Mouse (Mus musculus): Measurements from ENCODE around the gene Sppl2b. TPM values are rescaled to one million over a fixed set of nuclear protein-coding genes. Genes with fewer than 3 reads are reported as not detected.

Gene Sppl2b
- polyA plus RNA-seq, 1 experiment from 2014 or later = 27.7 TPM

GRCm38 (mm10) chr10:80917336-80917778 lies 62.3 kb downstream of the Sppl2b start:
- peak; percentile 34 for DNase-seq (ENCODE audit: low spot score)

GRCm38 (mm10) chr10:80917779-80918434 lies 62.8 kb downstream of the Sppl2b start, which contains the start of gene Lmnb2:
Gene Lmnb2 (minus strand): TSS chr10:80918245.
- DNase-seq (ENCODE audit: low spot score) = peak; percentile 74

MicroRNA genes within 50 kb of the gene (microRNA counts, 519-probe panel; counts per million panel counts)
- microRNA mmu-miR-1982 = 473 counts per million, percentile 71 among the panel's probes with 10 or more counts

Small RNA genes within 50 kb of the gene (microRNA-seq; reads per million reads assigned to microRNA genes)
- gene Mir1982 (ENCODE audit: borderline number of aligned reads) = 5.0 reads per million, percentile 5 among the genes with 10 or more reads in this experiment

Other genes with a start within 250 kb of the Sppl2b start
- 2.8 and 4.2 TPM in 2 replicates for gene Gm49322, start 249.3 kb upstream of the Sppl2b start, polyA plus RNA-seq (2015; fragmentation: Nextera tagmentation; extraction: Ambion mirVana)
- 153 and 160 TPM in 2 replicates for gene Csnk1g2, start 232.4 kb upstream of the Sppl2b start, polyA plus RNA-seq (2015; fragmentation: Nextera tagmentation; extraction: Ambion mirVana)
- 31.6 and 31.9 TPM in 2 replicates for gene Btbd2, start 198.2 kb upstream of the Sppl2b start, polyA plus RNA-seq (2015; fragmentation: Nextera tagmentation; extraction: Ambion mirVana)
- gene Mknk2, start 177.2 kb upstream of the Sppl2b start, polyA plus RNA-seq (2015; fragmentation: Nextera tagmentation; extraction: Ambion mirVana) = 119 and 125 TPM in 2 replicates
- 107 and 114 TPM in 2 replicates for gene Mob3a, start 153.3 kb upstream of the Sppl2b start, polyA plus RNA-seq (2015; fragmentation: Nextera tagmentation; extraction: Ambion mirVana)
- gene Izumo4, start 153.1 kb upstream of the Sppl2b start, polyA plus RNA-seq (2015; fragmentation: Nextera tagmentation; extraction: Ambion mirVana) = 17.8 and 20.1 TPM in 2 replicates
- gene Ap3d1, start 113.0 kb upstream of the Sppl2b start, polyA plus RNA-seq (2015; fragmentation: Nextera tagmentation; extraction: Ambion mirVana) = 48.0 and 54.8 TPM in 2 replicates
- gene Dot1l, start 100.1 kb upstream of the Sppl2b start, polyA plus RNA-seq (2015; fragmentation: Nextera tagmentation; extraction: Ambion mirVana) = 10.5 and 15.0 TPM in 2 replicates
- gene Sf3a2, start 57.1 kb upstream of the Sppl2b start, polyA plus RNA-seq (2015; fragmentation: Nextera tagmentation; extraction: Ambion mirVana) = 62.7 and 80.3 TPM in 2 replicates
- gene Plekhj1, start 56.6 kb upstream of the Sppl2b start, polyA plus RNA-seq (2015; fragmentation: Nextera tagmentation; extraction: Ambion mirVana) = 137 and 140 TPM in 2 replicates
- 0.08 TPM in 2 replicates for gene Amh, start 50.0 kb upstream of the Sppl2b start, polyA plus RNA-seq (2015; fragmentation: Nextera tagmentation; extraction: Ambion mirVana)
- gene Jsrp1, start 41.8 kb upstream of the Sppl2b start, polyA plus RNA-seq (2015; fragmentation: Nextera tagmentation; extraction: Ambion mirVana) = 0.15 and 0.29 TPM in 2 replicates
- gene Oaz1, start 28.6 kb upstream of the Sppl2b start, polyA plus RNA-seq (2015; fragmentation: Nextera tagmentation; extraction: Ambion mirVana) = 2,037 and 2,048 TPM in 2 replicates
- gene Lingo3, start 11.2 kb upstream of the Sppl2b start, polyA plus RNA-seq (2015; fragmentation: Nextera tagmentation; extraction: Ambion mirVana) = 0.06 and 0.18 TPM in 2 replicates
- 338 and 340 TPM in 2 replicates for gene Lsm7, start 66 bp upstream of the Sppl2b start, polyA plus RNA-seq (2015; fragmentation: Nextera tagmentation; extraction: Ambion mirVana)
- 0.08 and 0.09 TPM in 2 replicates for gene Tmprss9, start 16.6 kb downstream of the Sppl2b start, polyA plus RNA-seq (2015; fragmentation: Nextera tagmentation; extraction: Ambion mirVana)
- gene Timm13, start 45.7 kb downstream of the Sppl2b start, polyA plus RNA-seq (2015; fragmentation: Nextera tagmentation; extraction: Ambion mirVana) = 337 and 351 TPM in 2 replicates
- 28.0 and 28.5 TPM in 2 replicates for gene Lmnb2, start 63.0 kb downstream of the Sppl2b start, polyA plus RNA-seq (2015; fragmentation: Nextera tagmentation; extraction: Ambion mirVana)
- 19.0 and 21.7 TPM in 2 replicates for gene Gadd45b, start 74.8 kb downstream of the Sppl2b start, polyA plus RNA-seq (2015; fragmentation: Nextera tagmentation; extraction: Ambion mirVana)
- gene Gng7, start 159.7 kb downstream of the Sppl2b start, polyA plus RNA-seq (2015; fragmentation: Nextera tagmentation; extraction: Ambion mirVana) = 1.5 and 1.8 TPM in 2 replicates
- gene Diras1, start 170.4 kb downstream of the Sppl2b start, polyA plus RNA-seq (2015; fragmentation: Nextera tagmentation; extraction: Ambion mirVana) = 0.04 TPM in 1 of 2 replicates, not detected in the other
- 16.0 and 16.8 TPM in 2 replicates for gene Slc39a3, start 182.2 kb downstream of the Sppl2b start, polyA plus RNA-seq (2015; fragmentation: Nextera tagmentation; extraction: Ambion mirVana)
- 120 and 127 TPM in 2 replicates for gene Sgta, start 204.9 kb downstream of the Sppl2b start, polyA plus RNA-seq (2015; fragmentation: Nextera tagmentation; extraction: Ambion mirVana)
- gene Thop1, start 214.8 kb downstream of the Sppl2b start, polyA plus RNA-seq (2015; fragmentation: Nextera tagmentation; extraction: Ambion mirVana) = 20.1 and 25.8 TPM in 2 replicates
- 0.24 and 0.53 TPM in 2 replicates for gene Creb3l3, start 243.6 kb downstream of the Sppl2b start, polyA plus RNA-seq (2015; fragmentation: Nextera tagmentation; extraction: Ambion mirVana)

All from thymus, postnatal 0 days (tissue).